Mouse (Mus musculus) kidney, postnatal 10 days (tissue): ENCODE results near the gene Cnksr3.

Experiments
- DNase-seq: peaks from one replicate; pipeline ENCODE4 v3.0.0; 2021; ENCODE audit warnings: mixed read lengths

Gene Cnksr3

DNA sequence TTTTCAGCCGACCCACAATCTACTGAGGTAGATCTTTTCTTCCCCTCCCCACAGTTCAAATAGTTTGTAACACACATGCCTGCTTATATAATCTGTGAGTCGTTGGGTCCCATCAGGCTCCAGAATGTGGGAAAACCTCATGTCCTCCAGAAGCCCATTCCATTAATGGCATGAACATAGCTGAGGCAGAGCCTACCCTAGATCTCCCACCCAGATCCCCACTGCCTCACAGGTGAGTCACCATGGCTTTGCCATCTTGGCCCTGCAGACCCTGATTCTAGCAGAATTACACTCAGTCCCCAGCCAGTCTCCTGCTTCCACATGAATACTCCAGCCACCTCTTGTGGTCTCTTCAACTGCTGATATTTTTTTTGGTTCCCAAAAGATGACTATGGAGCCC, 136.4 kb downstream of the Cnksr3 start:
- DNase-seq = no peak

DNA sequence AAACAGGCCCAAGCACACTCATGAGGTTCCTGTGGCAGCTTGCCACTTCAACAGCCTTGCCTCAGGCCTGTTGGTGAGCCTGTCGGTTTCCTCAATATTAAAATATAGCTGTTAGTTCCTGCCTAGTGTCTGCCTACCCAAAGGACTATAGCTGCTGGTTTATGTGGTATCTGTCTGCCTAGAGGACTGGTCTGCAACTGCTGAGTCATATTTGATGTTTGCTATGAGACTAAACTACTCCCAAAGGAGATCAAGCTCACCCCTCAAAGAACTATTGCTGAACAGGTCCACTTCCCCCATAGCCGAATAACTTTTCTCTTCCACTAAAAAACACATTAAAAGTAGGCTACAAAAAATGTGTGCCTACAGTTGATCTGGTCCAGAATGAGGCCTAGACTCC, 137.8 kb downstream of the Cnksr3 start:
- no peak for DNase-seq

DNA sequence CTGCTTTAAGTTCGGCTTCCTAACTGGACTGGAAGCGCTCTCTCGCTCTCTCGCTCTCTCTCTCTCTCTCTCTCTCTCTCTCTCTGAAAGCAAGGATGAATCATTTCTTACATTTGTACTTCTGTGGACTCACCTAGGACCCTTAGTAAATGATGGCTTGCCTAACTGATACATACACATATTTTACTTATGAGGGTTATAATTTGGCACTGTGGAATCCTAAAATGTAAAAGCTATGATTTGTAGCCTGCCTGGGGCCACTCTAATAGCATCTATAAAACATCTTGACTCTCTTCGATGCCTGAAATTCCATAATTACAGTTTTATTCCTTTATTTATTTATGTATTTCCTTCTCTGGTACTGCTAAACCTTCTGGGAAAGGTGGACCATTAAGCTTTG, 141.1 kb downstream of the Cnksr3 start:
- no peak for DNase-seq

DNA sequence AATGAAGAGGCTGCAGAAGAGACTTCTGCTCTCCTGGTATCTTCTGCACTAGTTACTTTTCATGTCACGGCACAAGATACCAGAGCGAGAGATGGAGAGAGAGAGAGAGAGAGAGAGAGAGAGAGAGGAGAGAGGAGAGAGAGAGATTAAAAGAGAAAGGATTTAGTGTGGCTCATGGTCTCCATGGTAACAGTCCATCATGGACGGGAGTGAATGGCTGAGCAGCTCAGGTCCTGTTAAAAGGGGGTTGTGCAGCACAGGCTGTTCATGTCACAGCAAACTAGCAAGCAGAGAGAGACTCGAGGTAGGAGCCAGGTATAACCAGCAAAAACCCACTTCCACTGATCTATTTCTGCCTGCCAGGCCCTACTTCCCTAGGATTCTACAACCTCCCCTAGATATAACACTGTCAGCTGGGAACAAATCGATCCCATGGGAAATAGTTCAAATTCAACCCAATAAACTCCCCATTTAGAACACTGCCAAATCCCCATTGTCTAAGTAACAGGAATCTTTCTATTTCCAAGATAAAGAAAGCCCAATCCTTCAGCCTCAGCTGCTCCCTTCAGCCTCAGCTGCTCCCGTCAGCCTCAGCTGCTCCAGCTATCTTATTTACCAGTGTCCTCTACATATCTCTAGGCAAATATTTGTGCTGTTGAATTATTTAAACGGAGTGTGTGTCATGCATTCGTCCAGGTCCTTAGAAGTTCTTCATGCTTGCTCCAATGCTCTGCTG, 141.8 kb downstream of the Cnksr3 start:
- DNase-seq = no peak

DNA sequence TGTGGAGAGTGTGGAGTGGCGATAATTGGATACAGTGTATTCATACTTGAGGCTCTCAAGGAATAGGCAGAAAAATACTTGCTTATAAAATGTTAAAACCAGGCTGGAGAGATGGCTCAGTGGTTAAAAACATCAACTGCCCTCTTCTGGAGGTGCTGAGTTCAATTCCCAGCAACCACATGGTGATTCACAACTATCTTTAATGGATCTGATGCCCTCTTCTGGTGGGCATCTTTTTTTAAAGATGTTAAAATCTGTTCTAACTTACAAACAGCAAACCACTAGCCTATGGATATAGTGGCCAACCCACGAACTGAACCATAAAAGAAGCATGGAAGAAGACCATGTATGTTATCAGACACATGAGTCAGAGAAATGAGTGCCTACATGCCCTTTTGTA, 142.9 kb downstream of the Cnksr3 start:
- DNase-seq = no peak
